Mouse (Mus musculus) heart, postnatal 4 days (tissue): ENCODE results near the gene Ticrr. TPM values are rescaled to one million over a fixed set of nuclear protein-coding genes. Genes with fewer than 3 reads are reported as not detected.

Experiments used
- total RNA-seq, 2 experiments: library from RNA; stranded (reverse); gene quantifications; 2 replicates each; pipeline ENCODE4 v1.2.3; 2021

Ticrr gene
- total RNA-seq, 2 experiments from 2014 or later = 5.4 to 5.8 TPM

Other genes with a start within 250 kb of the Ticrr start
- gene Polg, start 193.8 kb upstream of the Ticrr start, total RNA-seq = 10 to 100 TPM; 55.9 to 61.3 TPM
- gene Rhcg, start 42.5 kb upstream of the Ticrr start, total RNA-seq = not detected
- 1 to 10 TPM; 4.9 to 5.4 TPM for gene Kif7, start 55.5 kb downstream of the Ticrr start, total RNA-seq
- gene Plin1, start 72.7 kb downstream of the Ticrr start, total RNA-seq = 1 to 10 TPM; 5.1 to 9.6 TPM
- 1 to 10 TPM; 7.2 to 8.5 TPM for gene Pex11a, start 82.9 kb downstream of the Ticrr start, total RNA-seq
- under 1 TPM in 1 of 2 experiments, not detected in 1; 0.19 TPM for gene Wdr93, start 83.0 kb downstream of the Ticrr start, total RNA-seq
- not detected for gene Mesp1, start 133.6 kb downstream of the Ticrr start, total RNA-seq
- gene Mesp2, start 150.5 kb downstream of the Ticrr start, total RNA-seq = under 1 TPM in 1 of 2 experiments, not detected in 1; 0.36 TPM
- 10 to 100 TPM; 21.0 to 21.4 TPM for gene Anpep, start 200.9 kb downstream of the Ticrr start, total RNA-seq